ENCODE assay signal across 8 mouse cellular contexts in genomic region chr9:103366356-103366755, GRCm38 (mm10). TPM values are rescaled to one million over a fixed set of nuclear protein-coding genes. Genes with fewer than 3 reads are reported as not detected.
DNase-seq lines count a peak whose midpoint lies in the region; ATAC-seq and TF ChIP-seq lines count a peak whose summit lies in the region.

No protein-coding gene starts in this region.

- peak overlapping the region; percentile 84 for H3K27ac ChIP-seq in lung, embryonic 15.5 days
- peak overlapping the region; percentile 99 for H3K27ac ChIP-seq in forebrain, embryonic 10.5 days
- H3K27ac ChIP-seq in limb, embryonic 11.5 days (replicated peaks; ENCODE audit: low read depth, low read length), result no peak overlapping the region; the same call in 1 of the 2 replicates
- peak overlapping the region; percentile 8 for H3K27ac ChIP-seq in olfactory bulb, adult 2 months (ENCODE audit: insufficient read depth, low read depth, low read length)

- 45% methylated on average over 9 of the region's 9 CpGs for WGBS in lung, embryonic 15.5 days
- 60% methylated on average over 9 of the region's 9 CpGs for WGBS in forebrain, embryonic 10.5 days
- WGBS in limb, embryonic 11.5 days, result 67% methylated on average over 9 of the region's 9 CpGs
- WGBS in olfactory bulb, adult 2 months, result 64% methylated on average over 9 of the region's 9 CpGs

- ATAC-seq in lung, embryonic 15.5 days (ENCODE audit: borderline replicate concordance, extremely low read depth, low FRiP score, low TSS enrichment), result no peak
- ATAC-seq in limb, embryonic 11.5 days (ENCODE audit: insufficient number of reproducible peaks, low FRiP score, low TSS enrichment, low read depth), result no peak

- peaks cover 16% of the 10 kb centered on the region for H3K4me1 ChIP-seq in lung, embryonic 15.5 days
- peaks cover 48% of the 10 kb centered on the region for H3K4me1 ChIP-seq in forebrain, embryonic 10.5 days
- peaks cover 8% of the 10 kb centered on the region; the same call in 1 of the 2 replicates for H3K4me1 ChIP-seq in limb, embryonic 11.5 days (ENCODE audit: control insufficient read depth, insufficient read depth, low read length)
- peaks cover 11% of the 10 kb centered on the region for H3K4me1 ChIP-seq in olfactory bulb, adult 2 months (ENCODE audit: control insufficient read depth, insufficient read depth, low read length)

- no peaks in the 10 kb centered on the region for H3K27me3 ChIP-seq in lung, embryonic 15.5 days
- H3K27me3 ChIP-seq in forebrain, embryonic 10.5 days (ENCODE audit: poor library complexity, severe bottlenecking), result no peaks in the 10 kb centered on the region
- H3K27me3 ChIP-seq in limb, embryonic 11.5 days (ENCODE audit: control insufficient read depth, insufficient read depth, low read length), result no peaks in the 10 kb centered on the region

- H3K36me3 ChIP-seq in lung, embryonic 15.5 days, result peaks cover 6% of the 10 kb centered on the region; the same call in 1 of the 2 replicates
- H3K36me3 ChIP-seq in forebrain, embryonic 10.5 days (replicated peaks), result peaks cover 41% of the 10 kb centered on the region
- H3K36me3 ChIP-seq in limb, embryonic 11.5 days (ENCODE audit: control insufficient read depth, insufficient read depth, low read length), result no peaks in the 10 kb centered on the region

- peak overlapping the region; percentile 31; the same call in 1 of the 2 replicates for H3K9ac ChIP-seq in lung, embryonic 15.5 days
- H3K9ac ChIP-seq in limb, embryonic 11.5 days (ENCODE audit: low read length), result peak overlapping the region; percentile 53; the same call in 1 of the 2 replicates

- no peak for DNase-seq in lung, postnatal 25 days (ENCODE audit: low spot score)
- no peak for DNase-seq in forebrain, embryonic 10.5 days (ENCODE audit: extremely low spot score, low spot score)
- DNase-seq in limb, embryonic 11.5 days (ENCODE audit: low spot score), result no peak
- no peak for DNase-seq in right cerebral cortex, postnatal 25 days
- no peak for DNase-seq in frontal cortex, postnatal 36 days (ENCODE audit: low spot score in 2 of 2)
- DNase-seq in cerebellum, adult 9-11 months, result no peak

- peak overlapping the region; percentile 53 for H3K4me2 ChIP-seq in lung, embryonic 15.5 days
- H3K4me2 ChIP-seq in limb, embryonic 11.5 days (ENCODE audit: low read depth, severe bottlenecking), result peak overlapping the region; percentile 36

- no peaks in the 10 kb centered on the region for H3K9me3 ChIP-seq in lung, embryonic 15.5 days
- no peaks in the 10 kb centered on the region for H3K9me3 ChIP-seq in forebrain, embryonic 10.5 days
- no peaks in the 10 kb centered on the region for H3K9me3 ChIP-seq in limb, embryonic 11.5 days (ENCODE audit: control insufficient read depth, low read length)

- no peak for TF ChIP-seq CTCF in olfactory bulb, adult 2 months (IDR thresholded peaks at IDR 0.05; ENCODE audit: insufficient read depth, low read depth, low read length)

- peak overlapping the region; percentile 26 for H3K4me3 ChIP-seq in lung, embryonic 15.5 days
- H3K4me3 ChIP-seq in forebrain, embryonic 10.5 days, result peak overlapping the region; percentile 92
- H3K4me3 ChIP-seq in limb, embryonic 11.5 days (ENCODE audit: low read depth, low read length), result peak overlapping the region; percentile 15; the same call in 1 of the 2 replicates
- H3K4me3 ChIP-seq in olfactory bulb, adult 2 months (ENCODE audit: insufficient read depth, low read depth, low read length), result peak overlapping the region; percentile 31; the same call in 1 of the 2 replicates

- TF ChIP-seq POLR2A in olfactory bulb, adult 2 months (IDR thresholded peaks at IDR 0.05; ENCODE audit: insufficient read depth, low read depth, low read length), result no peak

RNA-seq across cellular contexts. Expression of gene Cdv3, which starts 0.7 kb away (rescaled TPM):
- 103 and 108 TPM in 2 replicates for polyA plus RNA-seq in lung, embryonic 15.5 days (2015; fragmentation: Nextera tagmentation; extraction: Ambion mirVana)
- 188 and 213 TPM in 2 replicates for polyA plus RNA-seq in forebrain, embryonic 10.5 days (2016; fragmentation: Nextera tagmentation; extraction: Ambion mirVana)
- polyA plus RNA-seq in limb, embryonic 11.5 days (2014; fragmentation: Nextera tagmentation; extraction: Ambion mirVana), result 123 and 139 TPM in 2 replicates
- 81.3 TPM in 1 of 2 replicates, not detected in the other for polyA plus RNA-seq in olfactory bulb, adult 2 months (2012; ENCODE audit: insufficient read depth, insufficient read length, low replicate concordance, missing spikeins)

Comparison
In these comparisons a context has a peak if more than half of its experiments do, and no peak if none do; other contexts are left out.
1. H3K4me3 ChIP-seq: peak in every context shown above with its lines; median percentile 92 in forebrain, embryonic 10.5 days; 31 in olfactory bulb, adult 2 months; 26 in lung, embryonic 15.5 days; 15 in limb, embryonic 11.5 days.